Mouse (Mus musculus): Measurements from ENCODE around the gene Actr3b. TPM values are rescaled to one million over a fixed set of nuclear protein-coding genes. Genes with fewer than 3 reads are reported as not detected.

The Actr3b gene
- polyA plus RNA-seq, 1 experiment, result 1.7 TPM

DNA sequence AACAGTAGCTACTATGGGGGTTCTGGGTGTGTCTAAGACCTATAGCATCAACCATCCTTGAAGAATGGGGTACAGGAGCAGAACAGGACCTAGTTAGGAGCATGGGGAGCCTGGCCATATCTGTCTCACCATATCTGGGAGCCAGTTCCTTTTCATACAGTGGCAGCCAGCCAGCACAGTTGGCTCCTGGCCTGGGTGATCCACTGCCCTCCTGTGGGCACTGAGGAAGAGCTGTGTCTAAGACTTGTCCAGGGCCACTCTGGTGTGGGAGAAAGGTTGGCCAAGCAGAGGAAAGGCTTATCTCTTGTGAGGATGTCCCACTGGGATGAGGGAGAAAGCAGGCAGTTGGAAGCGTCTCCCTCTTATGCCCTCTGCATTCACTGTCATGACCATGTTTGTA lies 131.5 kb downstream of the Actr3b start:
- Histone ChIP-seq H3K4me1 (replicated peaks; ENCODE audit: control insufficient read depth, insufficient read depth, low read length) (no peaks in the 10 kb centered on the region), H3K4me3 (ENCODE audit: control insufficient read depth, insufficient read depth, low read length) (no peak overlapping the region), H3K36me3 (ENCODE audit: control insufficient read depth, insufficient read depth, low read length) (no peaks in the 10 kb centered on the region), H3K27ac (ENCODE audit: control insufficient read depth, insufficient read depth, low read length) (no peak overlapping the region), H3K27me3 (ENCODE audit: control insufficient read depth, insufficient read depth, low read length) (no peaks in the 10 kb centered on the region)
- WGBS, result 90% methylated on average over 1 of the region's 1 CpGs
- TF ChIP-seq POLR2A (IDR thresholded peaks at IDR 0.05; ENCODE audit: control insufficient read depth, extremely low read depth, insufficient read depth, low read length, poor library complexity) (no peak), CTCF (IDR thresholded peaks at IDR 0.05; ENCODE audit: borderline replicate concordance, control insufficient read depth, extremely low read depth, insufficient read depth, low read length, poor library complexity) (no peak)
- DNase-seq, result no peak

Other genes starting within 250 kb of the Actr3b start
- 0.08 TPM in 2 replicates for gene Cct8l1, start 243.9 kb upstream of the Actr3b start, polyA plus RNA-seq (2012; rRNA removed)
- 10.6 and 12.8 TPM in 2 replicates for gene Xrcc2, start 54.2 kb upstream of the Actr3b start, polyA plus RNA-seq (2012; rRNA removed)
- gene Gm21663, start 182.4 kb downstream of the Actr3b start, polyA plus RNA-seq (2012; rRNA removed), result not detected in 2 replicates
- gene Gm21671, start 194.4 kb downstream of the Actr3b start, polyA plus RNA-seq (2012; rRNA removed), result not detected in 2 replicates
- not detected in 2 replicates for gene Gm21680, start 212.7 kb downstream of the Actr3b start, polyA plus RNA-seq (2012; rRNA removed)
- gene Gm21698, start 228.7 kb downstream of the Actr3b start, polyA plus RNA-seq (2012; rRNA removed), result 0.03 TPM in 1 of 2 replicates, not detected in the other
- gene Gm1979, start 244.8 kb downstream of the Actr3b start, polyA plus RNA-seq (2012; rRNA removed), result not detected in 2 replicates